Mouse (Mus musculus) T-helper 17 cell (primary cell): ENCODE results near the gene Abca6.

Source experiments
- in situ Hi-C, 2 experiments: fragments of 300-600 bp; cut with MboI, MseI; formaldehyde crosslinking; loops; 1 replicate in 1 of 2; 2 replicates in 1 of 2; pipeline ENCODE4 v1.15.1; 2025; ENCODE audit warnings: high pct_unique_total_duplicates in 2 of 2

Abca6 gene

DNA sequence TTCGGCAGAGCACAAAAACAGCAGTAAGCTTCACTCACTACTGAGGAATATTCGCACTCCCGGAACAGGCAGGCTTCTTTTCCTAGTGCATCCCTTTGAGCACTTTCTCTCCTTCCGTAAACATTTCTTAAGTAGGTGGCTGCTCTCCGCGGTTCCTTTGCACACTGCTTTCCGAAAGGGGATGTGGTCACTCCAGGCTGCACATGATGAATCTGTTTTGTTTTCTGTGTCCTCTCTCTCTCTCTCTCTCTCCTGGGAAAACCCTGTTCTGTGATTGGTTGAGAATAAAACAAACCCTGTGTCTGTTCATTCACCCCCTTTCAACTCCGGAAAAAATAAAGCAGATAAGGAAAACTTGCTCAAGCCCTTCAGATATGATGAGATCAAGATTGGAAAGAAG lies at the start of gene Abca6:
Gene Abca6, minus strand, starts transcription at position 243 of the 400 bp plus-strand sequence.
- in situ Hi-C loops: no loop called here

DNA sequence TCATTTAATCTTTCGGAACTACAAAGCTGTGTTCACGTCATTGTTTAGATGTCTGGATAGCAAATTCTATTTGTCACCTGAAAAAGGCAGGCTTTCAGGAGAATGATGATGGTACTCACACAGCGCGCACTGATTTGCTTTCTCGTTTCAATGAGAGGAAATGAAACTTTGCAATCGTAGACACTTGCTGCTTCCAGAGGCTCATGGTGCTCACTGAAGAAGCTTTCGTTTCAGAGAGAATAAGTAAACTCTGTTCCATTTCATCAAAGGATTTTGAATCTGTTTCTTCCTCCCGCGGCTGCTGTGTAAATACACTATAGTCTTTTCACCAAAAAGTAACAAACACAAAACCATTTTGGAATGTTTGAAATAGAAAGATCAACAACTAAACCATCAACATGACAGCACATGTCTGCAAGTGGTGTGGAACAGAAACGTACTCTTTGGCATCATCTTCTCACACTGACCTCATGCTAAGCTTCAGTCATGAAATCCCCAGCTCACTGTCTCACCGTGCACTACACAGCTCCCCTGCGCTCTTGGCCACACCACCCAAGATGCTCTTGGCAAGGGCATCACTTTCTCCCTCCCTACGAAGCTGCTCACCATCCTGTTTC lies 46.4 kb upstream of the Abca6 start:
- in situ Hi-C loops: loop anchor here in 1 of 2 experiments (10.0 kb wide), 1 partner anchor 953 kb away; no protein-coding TSS in a partner anchor

DNA sequence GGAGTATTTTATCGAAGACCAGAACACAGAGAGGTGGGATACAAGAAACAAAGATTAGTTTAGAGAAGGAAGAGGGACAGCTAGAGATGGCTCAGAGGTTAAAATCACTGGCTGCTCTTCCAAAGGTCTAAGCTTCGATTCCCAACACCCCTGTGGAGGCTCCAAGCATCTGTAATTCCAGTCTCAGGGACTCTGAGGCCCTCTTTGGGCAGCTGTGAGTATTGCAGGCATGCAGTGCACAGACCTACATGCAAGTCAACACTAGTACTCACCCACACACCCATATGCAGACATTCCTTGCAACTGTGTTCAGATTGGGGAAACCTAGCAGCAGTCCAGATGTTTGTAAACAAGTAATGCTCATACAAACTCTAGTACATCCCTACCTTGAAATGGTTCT lies 39.0 kb upstream of the Abca6 start:
- in situ Hi-C loops: loop anchor here in 1 of 2 experiments (10.0 kb wide), 1 partner anchor 946 kb away; no protein-coding TSS in a partner anchor

DNA sequence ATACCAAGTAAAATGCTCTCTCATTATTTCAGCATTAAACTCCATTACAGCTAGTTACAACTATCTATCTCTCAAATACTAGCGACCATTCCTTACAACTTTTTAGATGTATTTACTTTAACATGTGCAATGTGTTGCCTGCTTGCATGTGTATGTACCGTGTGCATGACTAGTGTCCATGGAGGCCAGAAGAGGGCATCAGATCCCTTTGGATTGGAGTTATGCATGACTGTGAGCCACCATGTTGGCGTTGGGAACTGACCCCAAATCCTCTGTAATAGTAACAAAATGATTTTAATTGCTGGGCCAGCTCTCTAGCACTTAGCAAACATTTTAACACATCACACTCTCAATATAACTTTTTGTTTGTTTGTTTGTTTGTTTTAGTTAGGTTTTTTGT lies 36.8 kb upstream of the Abca6 start:
- in situ Hi-C loops: no loop called here

DNA sequence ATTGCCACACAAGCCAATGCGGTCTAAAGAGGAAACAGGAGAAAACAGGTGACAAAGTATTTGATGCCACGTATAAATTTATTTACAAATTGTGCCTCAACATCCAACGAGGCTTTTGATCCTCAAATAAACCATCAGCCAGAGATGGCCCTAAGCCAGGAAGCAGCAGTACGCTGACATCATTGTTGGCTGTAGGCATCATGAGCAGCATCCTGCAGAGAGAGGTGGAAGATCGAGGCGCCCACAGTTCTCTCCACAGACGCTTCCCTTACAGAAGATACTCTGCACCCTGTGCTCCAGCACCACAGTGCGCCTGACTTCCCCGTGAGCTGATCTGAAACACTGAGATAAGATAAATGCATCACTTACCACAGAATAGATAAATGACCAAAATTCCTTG lies 36.1 kb upstream of the Abca6 start:
- in situ Hi-C loops: no loop called here

DNA sequence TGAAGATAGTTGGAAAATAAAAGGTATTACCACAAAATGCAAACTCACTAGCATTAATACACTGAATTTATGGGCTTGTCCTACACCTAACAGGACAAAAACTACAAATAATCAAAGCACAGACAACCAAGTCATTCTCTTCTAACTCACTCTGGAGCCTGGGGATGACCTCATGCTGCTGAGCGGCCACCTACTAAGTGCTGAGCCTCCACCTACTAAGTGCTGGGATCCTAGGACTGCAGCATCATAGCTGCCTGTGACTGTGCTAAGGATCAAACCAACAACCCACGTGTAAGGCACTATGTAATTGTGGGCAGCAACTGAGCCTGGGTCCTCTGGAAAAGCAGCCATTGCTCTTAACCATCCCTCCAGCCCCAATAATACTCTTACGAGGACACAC lies 34.8 kb upstream of the Abca6 start:
- in situ Hi-C loops: no loop called here

DNA sequence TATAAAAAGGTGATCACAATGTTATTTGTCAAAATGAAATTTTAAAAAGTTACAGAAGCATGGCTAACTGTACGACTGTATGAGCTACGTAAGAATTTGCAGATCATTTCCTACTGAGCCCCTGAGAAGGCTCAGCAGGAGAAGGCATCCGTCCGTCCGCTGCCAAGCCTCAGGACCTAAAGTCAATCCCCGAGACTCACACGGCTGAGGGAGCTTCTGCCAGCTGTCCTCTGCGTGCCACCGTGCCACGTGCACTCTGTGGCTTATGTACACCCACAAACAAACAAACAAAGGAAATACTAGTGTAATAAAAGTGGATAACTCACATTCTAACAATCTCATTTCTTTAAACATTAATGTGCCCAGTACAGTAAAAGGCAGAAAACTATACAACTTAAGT lies 33.3 kb upstream of the Abca6 start:
- in situ Hi-C loops: no loop called here

DNA sequence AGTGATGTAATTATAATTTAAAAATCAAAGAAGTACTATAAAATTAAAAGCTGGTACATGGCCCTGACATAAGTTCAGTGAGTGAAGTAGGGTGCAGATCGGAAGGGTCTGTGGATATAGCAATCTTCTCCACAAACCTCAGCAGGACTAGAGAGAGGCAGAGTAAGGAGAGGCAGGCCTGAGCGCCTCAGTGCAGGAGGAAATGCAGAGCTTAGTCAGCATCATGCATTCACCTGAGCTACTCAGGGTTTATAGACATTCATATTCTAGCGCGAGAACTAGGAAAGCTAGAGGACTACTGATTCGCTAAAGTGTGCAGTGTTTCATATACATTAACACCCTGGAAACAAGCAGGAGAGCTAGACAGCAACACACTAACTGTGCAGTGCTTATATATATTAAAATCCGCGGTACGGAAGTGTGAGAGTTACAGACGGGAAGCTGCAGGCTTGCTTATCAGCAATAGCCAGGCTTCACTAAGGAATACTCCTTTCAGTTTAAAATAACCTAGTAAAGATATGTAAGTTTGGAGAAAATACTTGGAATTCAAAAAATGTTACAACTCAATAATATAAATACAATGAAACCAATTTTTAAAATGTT lies 32.7 kb upstream of the Abca6 start:
- in situ Hi-C loops: no loop called here

DNA sequence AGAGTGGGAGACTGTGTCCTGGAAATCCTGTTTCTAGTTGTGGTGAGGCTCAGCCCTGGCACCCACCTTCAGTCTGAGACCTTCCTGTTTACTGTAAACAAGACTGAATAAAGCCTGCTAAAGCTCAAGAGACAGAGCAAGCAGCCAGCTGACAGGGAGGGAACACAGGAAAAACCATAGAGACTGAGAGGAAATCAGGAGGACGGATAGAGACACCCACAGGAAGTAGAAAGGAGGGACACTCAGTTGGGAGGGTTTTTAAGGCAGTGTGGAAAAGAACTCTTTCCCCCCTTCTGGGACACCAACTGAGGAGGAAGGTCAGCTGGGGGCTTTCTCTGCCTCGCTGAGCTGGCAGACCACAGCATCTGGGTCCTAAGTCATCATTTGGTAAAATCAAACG lies 23.2 kb upstream of the Abca6 start:
- in situ Hi-C loops: loop anchor here in 1 of 2 experiments (5.0 kb wide), 1 partner anchor 597 kb away; no protein-coding TSS in a partner anchor

DNA sequence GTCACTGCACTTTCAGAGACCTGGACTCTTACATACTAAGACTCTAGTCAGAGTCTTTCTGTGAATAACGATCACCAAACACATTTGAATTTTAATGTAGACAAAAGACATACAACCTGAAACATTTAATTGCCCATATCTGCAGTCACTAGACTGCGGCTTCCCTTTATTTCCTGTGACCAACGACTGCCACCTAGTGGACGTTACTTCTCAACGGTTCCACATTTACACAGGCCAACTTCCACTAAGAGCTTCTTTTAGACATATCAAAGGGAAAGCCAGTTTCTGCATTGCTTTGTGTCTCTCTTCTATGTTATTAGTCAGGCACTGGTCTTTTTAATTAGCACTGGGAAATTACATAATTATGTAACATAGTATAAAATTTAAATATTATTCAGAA lies 20.2 kb upstream of the Abca6 start:
- in situ Hi-C loops: loop anchor here in 1 of 2 experiments (5.0 kb wide), 1 partner anchor 594 kb away; no protein-coding TSS in a partner anchor

DNA sequence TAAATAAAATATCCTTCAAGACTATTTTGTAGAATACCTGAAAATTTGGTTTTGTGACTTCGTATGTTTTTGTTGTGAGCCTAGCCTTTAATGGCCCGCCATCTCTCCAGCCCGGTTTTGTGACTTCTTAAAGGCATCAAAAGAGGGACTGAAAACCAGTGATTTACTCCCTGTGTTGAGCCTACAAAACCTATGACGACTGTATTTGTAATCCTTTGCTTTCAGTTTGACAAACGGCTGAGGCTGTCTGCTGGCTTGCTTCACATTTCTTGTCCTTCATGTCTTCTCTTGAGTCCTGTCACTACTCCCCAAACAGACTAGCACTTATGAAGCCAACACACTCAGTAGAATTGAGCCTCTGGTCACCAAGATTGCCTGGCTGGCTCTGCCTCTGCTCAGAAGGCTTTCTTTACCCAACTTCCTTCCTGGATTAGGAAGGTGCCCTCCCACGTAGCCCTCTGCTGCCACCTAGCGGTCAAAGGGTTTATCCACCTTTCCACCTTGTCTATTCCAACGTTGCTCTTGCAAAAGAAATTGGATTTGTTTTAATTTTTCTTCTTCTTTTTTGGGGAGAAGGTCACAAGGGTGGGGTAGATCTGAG lies 16.8 kb upstream of the Abca6 start:
- in situ Hi-C loops: loop anchor here (5.0 kb wide), 1 partner anchor 391 kb away; no protein-coding TSS in a partner anchor

DNA sequence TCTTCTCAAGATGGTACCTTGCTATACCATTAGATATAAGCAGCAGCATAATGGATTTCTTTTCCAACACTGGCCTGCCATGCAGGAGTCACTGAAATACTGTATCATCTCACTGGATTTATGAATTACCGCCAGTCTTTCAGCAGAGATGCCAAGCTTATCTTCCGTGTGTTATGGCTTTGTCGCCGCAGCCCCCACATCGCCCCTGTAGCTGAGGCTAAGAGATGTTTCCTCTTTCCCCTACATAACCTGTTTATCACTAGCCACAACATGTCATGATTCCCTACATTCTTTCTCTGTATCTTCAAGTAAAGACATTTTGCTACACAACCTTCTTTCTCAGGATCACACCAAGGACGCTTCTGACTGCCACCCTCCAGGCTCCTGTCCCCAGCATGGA lies 15.7 kb upstream of the Abca6 start:
- in situ Hi-C loops: loop anchor here (5.0 kb wide), 1 partner anchor 390 kb away; no protein-coding TSS in a partner anchor

DNA sequence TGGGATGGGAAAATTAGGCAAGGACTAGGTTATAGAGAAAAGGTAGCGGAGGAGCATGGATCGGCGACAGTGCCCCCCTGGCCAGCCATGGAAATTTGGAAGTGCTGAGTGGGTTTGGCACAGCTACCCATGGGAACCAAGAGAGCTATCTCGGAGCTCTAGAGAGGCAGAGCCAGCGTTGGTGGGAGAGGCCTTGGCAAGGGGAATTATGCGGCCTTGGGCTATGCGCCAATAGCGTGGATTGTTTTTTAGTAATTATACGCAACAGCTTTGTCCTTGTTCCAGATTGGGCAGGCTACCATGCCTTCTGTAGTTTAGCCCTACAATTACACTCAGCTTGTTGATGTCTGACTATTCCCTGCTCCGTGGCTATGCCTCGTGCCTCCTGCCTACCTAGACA lies 15.2 kb upstream of the Abca6 start:
- in situ Hi-C loops: loop anchor here (5.0 kb wide), 1 partner anchor 389 kb away; no protein-coding TSS in a partner anchor

DNA sequence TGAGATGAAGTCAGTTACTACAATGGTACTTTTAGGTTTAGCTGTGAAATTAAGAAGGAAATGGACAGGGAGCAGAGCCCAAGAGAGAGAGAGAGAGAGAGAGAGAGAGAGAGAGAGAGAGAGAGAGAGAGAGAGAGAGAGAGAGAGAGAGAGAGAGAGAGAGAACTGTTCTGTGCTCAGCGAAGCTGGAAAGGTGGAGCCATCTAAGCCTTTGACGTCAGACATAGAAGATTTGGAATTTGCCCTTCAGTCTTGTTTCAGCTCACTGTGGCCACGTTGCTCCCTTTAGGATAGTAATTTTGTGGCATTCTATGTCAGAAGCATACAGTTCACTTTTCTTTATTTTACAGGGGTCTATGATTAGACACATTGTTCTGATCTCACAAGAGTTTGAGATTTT lies 10.3 kb upstream of the Abca6 start:
- in situ Hi-C loops: no loop called here

DNA sequence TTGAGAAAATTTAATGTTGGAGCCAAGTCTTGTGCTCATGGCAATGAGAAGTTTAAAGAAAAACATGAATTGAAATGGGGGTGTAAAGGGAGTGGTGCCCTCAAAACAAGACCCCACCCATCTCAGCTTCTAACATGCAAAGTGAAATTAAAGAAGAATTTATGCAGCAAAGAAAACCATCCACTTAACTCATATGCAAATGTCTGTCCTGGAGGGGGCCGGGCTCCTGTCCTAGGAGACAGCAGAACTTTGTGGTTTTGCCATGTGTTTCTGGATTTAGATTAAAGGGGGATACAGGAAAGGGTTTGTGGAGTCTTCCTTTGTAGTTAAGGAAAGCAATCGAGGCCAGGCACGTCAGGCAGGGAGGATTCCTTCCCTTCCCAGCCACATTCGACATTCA lies 6.3 kb upstream of the Abca6 start:
- in situ Hi-C loops: no loop called here

DNA sequence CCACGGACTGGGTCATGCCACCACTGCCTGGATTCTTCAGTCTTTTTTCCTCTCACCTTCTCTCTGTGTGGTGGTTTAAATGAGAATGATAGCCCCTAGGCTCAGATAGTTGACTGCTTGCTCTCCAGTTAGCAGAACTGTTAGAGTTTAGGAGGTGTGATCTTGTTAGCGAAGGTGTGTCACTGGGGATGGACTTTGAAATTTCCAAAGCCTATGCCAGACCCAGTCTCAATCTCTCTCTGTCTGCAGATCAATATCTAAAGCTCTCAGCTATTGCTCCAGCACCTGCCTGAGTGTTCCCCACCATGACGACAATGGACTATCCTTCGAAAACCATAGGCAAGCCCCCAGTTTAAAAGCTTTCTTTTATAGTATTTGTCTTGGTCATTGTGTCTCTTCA lies 5.5 kb upstream of the Abca6 start:
- in situ Hi-C loops: no loop called here

DNA sequence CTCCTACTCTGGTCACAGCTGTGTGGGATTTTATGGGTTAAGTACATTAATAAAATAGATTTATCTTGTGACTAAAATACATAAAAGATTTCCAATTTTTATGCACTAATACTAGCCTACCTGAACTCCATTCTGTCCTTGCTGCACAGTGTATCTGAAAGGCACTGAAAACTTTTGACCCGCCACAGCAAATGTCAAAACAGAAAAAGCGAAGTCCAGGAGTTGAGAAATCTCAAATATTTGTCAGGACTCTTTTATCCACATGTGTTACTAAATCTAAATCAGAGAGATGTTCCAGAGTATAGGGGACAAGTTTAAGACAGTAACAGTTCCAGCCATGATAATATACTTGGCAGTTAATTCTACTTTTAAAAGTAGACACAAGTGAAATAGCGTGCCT lies 680 bp upstream of the Abca6 start:
- in situ Hi-C loops: no loop called here

DNA sequence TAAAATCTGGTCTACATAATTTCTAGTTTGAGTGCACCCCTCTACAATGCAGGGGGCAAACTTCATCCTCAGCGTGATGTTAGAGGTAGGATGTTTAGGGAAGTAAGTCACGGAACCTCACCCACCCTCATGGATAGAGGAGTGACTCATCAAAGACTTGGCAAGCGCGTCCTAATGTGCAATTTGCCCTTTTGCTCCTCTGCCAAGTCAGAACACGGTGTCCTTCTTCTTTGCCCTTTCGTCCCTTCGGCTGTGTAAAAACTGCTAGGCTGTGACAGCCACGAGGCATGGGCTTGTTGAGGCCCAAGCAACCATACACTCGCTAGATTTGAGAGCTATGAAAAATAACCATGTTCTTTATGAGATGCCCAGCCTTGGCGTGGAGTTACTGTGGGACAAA lies 6.8 kb downstream of the Abca6 start:
- in situ Hi-C loops: loop anchor here in 1 of 2 experiments (25.0 kb wide), 1 partner anchor 1082 kb away; no protein-coding TSS in a partner anchor

DNA sequence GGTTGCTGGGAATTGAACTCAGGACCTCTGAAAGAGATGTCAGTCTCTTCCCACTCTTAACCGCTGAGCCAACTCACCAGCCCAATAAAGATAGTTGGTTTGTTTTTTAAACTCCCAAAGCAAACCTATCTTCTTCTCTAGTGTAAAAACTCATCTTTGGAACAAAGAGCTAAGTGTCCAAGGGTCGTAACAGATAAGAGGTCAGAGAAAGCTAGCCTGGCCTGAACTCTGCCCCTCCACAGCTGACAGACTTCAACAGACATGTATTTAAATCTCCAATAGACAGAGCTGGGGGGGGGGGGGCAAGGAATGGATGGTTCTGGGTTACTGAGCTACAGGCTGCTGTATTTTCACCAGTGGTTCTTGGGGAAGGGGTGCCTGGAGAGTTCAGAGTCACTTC lies 14.1 kb downstream of the Abca6 start:
- in situ Hi-C loops: loop anchor here in 1 of 2 experiments (25.0 kb wide), 1 partner anchor 1075 kb away; no protein-coding TSS in a partner anchor

DNA sequence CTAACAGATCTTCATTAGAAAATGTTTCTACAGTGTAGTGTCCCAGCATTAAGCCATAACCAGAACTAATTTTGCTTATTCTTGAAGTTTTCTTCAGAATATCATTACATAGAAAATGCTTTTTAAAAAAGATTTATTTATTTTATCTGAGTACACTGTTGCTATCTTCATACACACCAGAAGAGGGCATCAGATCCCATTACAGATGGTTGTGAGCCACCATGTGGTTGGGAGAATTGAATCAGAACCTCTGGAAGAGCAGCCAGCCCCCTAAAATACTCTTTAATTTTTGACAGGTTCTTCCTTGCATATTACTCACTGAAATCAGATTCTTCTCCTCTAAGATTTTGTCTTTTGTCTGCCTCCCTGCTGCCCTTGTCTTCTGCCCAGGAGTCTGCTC lies 18.6 kb downstream of the Abca6 start:
- in situ Hi-C loops: loop anchor here in 1 of 2 experiments (25.0 kb wide), 1 partner anchor 1071 kb away; no protein-coding TSS in a partner anchor

DNA sequence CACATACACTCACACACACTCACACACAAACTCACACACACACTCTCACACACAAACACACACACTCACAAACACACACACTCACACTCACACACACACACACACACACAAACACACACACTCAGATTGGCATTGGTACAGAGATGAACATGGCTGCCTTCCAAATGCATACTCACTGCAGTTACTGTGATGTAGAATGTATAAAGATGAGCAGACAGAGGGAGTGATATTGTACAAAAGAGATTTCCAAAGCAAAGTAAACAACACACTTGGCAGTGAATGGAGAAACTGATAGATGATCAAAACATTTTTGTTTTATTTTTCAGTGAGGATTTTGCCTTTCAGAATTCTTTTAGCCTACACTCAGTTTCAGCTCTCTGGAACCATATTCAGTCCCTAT lies 34.5 kb downstream of the Abca6 start:
- in situ Hi-C loops: no loop called here

DNA sequence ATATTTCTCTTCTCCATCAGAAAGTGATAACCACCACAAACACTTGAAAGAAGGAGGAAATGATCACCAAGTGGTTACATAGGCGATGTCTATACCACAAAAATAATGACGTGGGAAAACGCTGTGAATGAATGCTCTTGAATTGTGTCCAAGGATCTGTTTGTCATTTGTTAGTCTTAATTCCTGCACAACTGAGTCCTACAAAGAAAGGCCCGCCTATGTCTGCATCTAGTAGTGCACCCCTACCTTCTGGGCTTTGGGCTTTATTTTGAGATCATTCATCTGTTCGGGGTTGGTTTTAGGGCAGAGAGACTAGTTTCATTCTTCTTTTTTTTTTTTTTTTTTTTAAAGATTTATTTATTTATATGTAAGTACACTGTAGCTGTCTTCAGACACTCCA lies 47.6 kb downstream of the Abca6 start:
- in situ Hi-C loops: loop anchor here in 1 of 2 experiments (10.0 kb wide), 1 partner anchor 1091 kb away; no protein-coding TSS in a partner anchor
